Mouse (Mus musculus): ENCODE measurements at regions not wholly inside any gene's neighbourhood (a gene's known extent, or its start where the extent isn't known, plus 50 kb on each side); places are given as distances from the start of the nearest gene placed in this dataset.

DNA sequence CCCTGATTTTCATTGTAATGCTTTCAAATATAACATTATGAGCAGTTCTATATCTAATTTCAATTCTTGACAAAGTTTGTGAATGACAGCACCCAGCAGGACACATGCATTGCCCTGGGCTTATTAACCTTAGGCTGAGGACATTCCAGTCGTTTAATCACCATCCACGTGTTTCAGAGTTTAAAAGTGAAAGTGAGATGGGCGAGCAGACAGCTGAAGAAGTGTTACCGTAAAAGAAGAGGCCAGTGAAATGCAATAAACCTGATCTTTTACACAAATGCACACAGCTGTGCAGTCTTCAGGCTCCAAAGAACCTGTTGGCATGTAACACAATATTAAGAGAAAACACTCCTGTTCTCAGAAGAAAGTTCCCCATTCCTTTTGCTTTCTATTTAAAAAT is 89.5 kb upstream of the Sema3d start:
- H3K4me2 ChIP-seq (ENCODE audit: low read length): peak overlapping the region; percentile 40
- no peaks in the 10 kb centered on the region for H3K9me3 ChIP-seq (replicated peaks; ENCODE audit: low read length)
- H3K4me1 ChIP-seq (replicated peaks; ENCODE audit: insufficient read depth, low read length): no peaks in the 10 kb centered on the region
- H3K4me3 ChIP-seq (replicated peaks; ENCODE audit: low read depth, low read length): no peak overlapping the region
- no peak overlapping the region for H3K9ac ChIP-seq (ENCODE audit: low read depth, low read length)
- H3K27ac ChIP-seq: no peak overlapping the region
- no peaks in the 10 kb centered on the region for H3K27me3 ChIP-seq (ENCODE audit: insufficient read depth, low read length)
- no peaks in the 10 kb centered on the region for H3K36me3 ChIP-seq (ENCODE audit: insufficient read depth, low read length)
- TF ChIP-seq CTCF (IDR thresholded peaks at IDR 0.05; ENCODE audit: low read depth): no peak
- WGBS: 23% methylated on average over 4 of the region's 4 CpGs
- DNase-seq (ENCODE audit: low spot score) (peak; percentile 69), ATAC-seq (replicated peaks; ENCODE audit: low FRiP score, low read depth) (no peak; the same call in 1 of the 2 replicates)

GRCm38 (mm10) chr5:12297331-12297730 is 85.9 kb upstream of the Sema3d start:
- Histone ChIP-seq H3K9me3 (replicated peaks; ENCODE audit: low read length) (no peaks in the 10 kb centered on the region), H3K4me3 (replicated peaks; ENCODE audit: low read depth, low read length) (no peak overlapping the region), H3K27ac (no peak overlapping the region), H3K27me3 (ENCODE audit: insufficient read depth, low read length) (no peaks in the 10 kb centered on the region), H3K9ac (ENCODE audit: low read depth, low read length) (no peak overlapping the region), H3K4me1 (replicated peaks; ENCODE audit: insufficient read depth, low read length) (no peaks in the 10 kb centered on the region), H3K4me2 (ENCODE audit: low read length) (no peak overlapping the region), H3K36me3 (ENCODE audit: insufficient read depth, low read length) (no peaks in the 10 kb centered on the region)
- TF ChIP-seq CTCF (IDR thresholded peaks at IDR 0.05; ENCODE audit: low read depth): no peak
- no peak for ATAC-seq (replicated peaks; ENCODE audit: low FRiP score, low read depth)
- DNase-seq (ENCODE audit: low spot score): peak; percentile 15
- WGBS: 24% methylated on average over 2 of the region's 2 CpGs

GRCm38 (mm10) chr5:12301833-12302808 is 81.1 kb upstream of the Sema3d start:
- no peaks in the 10 kb centered on the region for H3K9me3 ChIP-seq (replicated peaks; ENCODE audit: low read length)
- no peaks in the 10 kb centered on the region for H3K27me3 ChIP-seq (ENCODE audit: insufficient read depth, low read length)
- no peaks in the 10 kb centered on the region for H3K4me1 ChIP-seq (replicated peaks; ENCODE audit: insufficient read depth, low read length)
- 39% methylated on average over 4 of the region's 4 CpGs for WGBS
- H3K9ac ChIP-seq (ENCODE audit: low read depth, low read length): no peak overlapping the region
- H3K4me2 ChIP-seq (ENCODE audit: low read length): no peak overlapping the region
- no peak overlapping the region for H3K4me3 ChIP-seq (replicated peaks; ENCODE audit: low read depth, low read length)
- H3K27ac ChIP-seq: no peak overlapping the region
- DNase-seq (ENCODE audit: low spot score) (peak; percentile 54), ATAC-seq (replicated peaks; ENCODE audit: low FRiP score, low read depth) (peak; percentile 46; the same call in 1 of the 2 replicates)
- no peak for TF ChIP-seq CTCF (IDR thresholded peaks at IDR 0.05; ENCODE audit: low read depth)
- no peaks in the 10 kb centered on the region for H3K36me3 ChIP-seq (ENCODE audit: insufficient read depth, low read length)

DNA sequence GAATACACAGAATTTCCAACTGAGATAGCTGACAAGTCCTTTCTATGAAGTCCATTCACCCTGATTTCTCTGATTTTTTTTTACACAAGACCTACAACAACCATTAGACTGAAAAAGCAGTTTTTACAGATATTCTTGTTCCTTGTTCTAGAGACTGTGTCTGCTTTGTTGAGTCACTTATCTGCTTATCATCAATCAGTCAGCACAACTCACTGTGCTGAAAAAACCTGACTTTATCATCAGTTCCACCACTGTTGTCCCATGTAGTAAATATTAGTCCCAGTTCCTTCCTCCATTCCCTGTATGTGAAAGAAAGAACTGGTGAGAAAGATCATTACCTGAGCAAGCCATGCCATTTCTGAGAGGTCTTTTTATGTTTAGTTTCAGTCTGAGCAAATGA is 73.8 kb upstream of the Sema3d start:
- Histone ChIP-seq H3K36me3 (ENCODE audit: insufficient read depth, low read length) (no peaks in the 10 kb centered on the region), H3K4me1 (replicated peaks; ENCODE audit: insufficient read depth, low read length) (no peaks in the 10 kb centered on the region), H3K4me2 (ENCODE audit: low read length) (no peak overlapping the region), H3K9ac (ENCODE audit: low read depth, low read length) (no peak overlapping the region), H3K4me3 (replicated peaks; ENCODE audit: low read depth, low read length) (no peak overlapping the region), H3K9me3 (replicated peaks; ENCODE audit: low read length) (no peaks in the 10 kb centered on the region), H3K27ac (no peak overlapping the region), H3K27me3 (ENCODE audit: insufficient read depth, low read length) (no peaks in the 10 kb centered on the region)
- TF ChIP-seq CTCF (IDR thresholded peaks at IDR 0.05; ENCODE audit: low read depth): no peak
- DNase-seq (ENCODE audit: low spot score) (no peak), ATAC-seq (replicated peaks; ENCODE audit: low FRiP score, low read depth) (no peak)

GRCm38 (mm10) chr5:12332648-12333305 is 50.4 kb upstream of the Sema3d start:
- no peaks in the 10 kb centered on the region for H3K9me3 ChIP-seq (replicated peaks; ENCODE audit: low read length)
- H3K4me3 ChIP-seq (replicated peaks; ENCODE audit: low read depth, low read length): no peak overlapping the region
- H3K27ac ChIP-seq: no peak overlapping the region
- WGBS: 87% methylated on average over 4 of the region's 4 CpGs
- ATAC-seq (replicated peaks; ENCODE audit: low FRiP score, low read depth) (no peak), DNase-seq (ENCODE audit: low spot score) (no peak)
- H3K9ac ChIP-seq (ENCODE audit: low read depth, low read length): no peak overlapping the region
- H3K4me2 ChIP-seq (ENCODE audit: low read length): no peak overlapping the region
- H3K36me3 ChIP-seq (ENCODE audit: insufficient read depth, low read length): no peaks in the 10 kb centered on the region
- H3K27me3 ChIP-seq (ENCODE audit: insufficient read depth, low read length): no peaks in the 10 kb centered on the region
- TF ChIP-seq CTCF (IDR thresholded peaks at IDR 0.05; ENCODE audit: low read depth): no peak
- H3K4me1 ChIP-seq (replicated peaks; ENCODE audit: insufficient read depth, low read length): no peaks in the 10 kb centered on the region

All from kidney, postnatal 0 days (tissue).